Mouse (Mus musculus) ES-E14 (cell line): ENCODE results near the gene Fam180a.

Source experiments
- CHD2 ChIP-seq: IDR thresholded peaks from 2 replicates; pipeline ENCODE4 v1.6.1; 2014; ENCODE audit warnings: mild to moderate bottlenecking, low read depth, low read length, inconsistent platforms
- HCFC1 ChIP-seq: IDR thresholded peaks from 2 replicates; pipeline ENCODE4 v1.6.1; 2012; ENCODE audit warnings: low read length, inconsistent platforms, borderline replicate concordance; ENCODE audit not compliant: insufficient read depth
- MAFK ChIP-seq: IDR thresholded peaks from 2 replicates; pipeline ENCODE4 v1.6.1; 2014; ENCODE audit warnings: mild to moderate bottlenecking, low read depth, low read length, inconsistent platforms; ENCODE audit not compliant: insufficient read depth
- ZC3H11A ChIP-seq: IDR thresholded peaks from 2 replicates; pipeline ENCODE4 v1.6.1; 2012; ENCODE audit warnings: low read depth, mild to moderate bottlenecking, inconsistent platforms, low read length, borderline replicate concordance

- no peak for TF ChIP-seq HCFC1
- TF ChIP-seq CHD2: no peak
- no peak for TF ChIP-seq ZC3H11A
- no peak for TF ChIP-seq MAFK
Observed at GRCm38 (mm10) chr6:35268711-35269110, 57.2 kb downstream of the Fam180a start.
